Mouse (Mus musculus) heart, postnatal 4 days (tissue): ENCODE data around the gene Gm49373. TPM values are rescaled to one million over a fixed set of nuclear protein-coding genes. Genes with fewer than 3 reads are reported as not detected.
A peak's percentile ranks its signal among the peaks of the same experiment; 100 is the strongest.

Source experiments
- DNase-seq: peaks from one replicate; pipeline ENCODE4 v3.0.0; 2021
- microRNA-seq, 2 experiments: library from miRNA; unstranded; fragments of <30 nt; microRNA quantifications; one replicate each; pipeline ENCODE4 v1.2.0; 2021 to 2022
- total RNA-seq, 2 experiments: library from RNA; stranded (reverse); gene quantifications; 2 replicates each; pipeline ENCODE4 v1.2.3; 2021

Gene Gm49373
- total RNA-seq, 2 experiments from 2014 or later: 0.14 to 0.23 TPM

- no peak for DNase-seq
Measured at GRCm38 (mm10) chr9:21027774-21028290, 45.1 kb downstream of the Gm49373 start.

- no peak for DNase-seq
Measured at GRCm38 (mm10) chr9:21026849-21027248, 46.0 kb downstream of the Gm49373 start.

- no peak for DNase-seq
Measured at GRCm38 (mm10) chr9:21025258-21025810, 47.6 kb downstream of the Gm49373 start.

GRCm38 (mm10) chr9:21022726-21023125 lies 50.2 kb downstream of the Gm49373 start:
- no peak for DNase-seq

- no peak for DNase-seq
Measured at GRCm38 (mm10) chr9:21022288-21022687, 50.6 kb downstream of the Gm49373 start.

GRCm38 (mm10) chr9:21021363-21021762 lies 51.5 kb downstream of the Gm49373 start:
- DNase-seq: no peak

- no peak for DNase-seq
Measured at GRCm38 (mm10) chr9:21018600-21018999, 54.3 kb downstream of the Gm49373 start.

GRCm38 (mm10) chr9:21017177-21017575 lies 55.7 kb downstream of the Gm49373 start:
- DNase-seq: no peak

GRCm38 (mm10) chr9:21016331-21017176 lies 56.3 kb downstream of the Gm49373 start:
- no peak for DNase-seq

- DNase-seq: peak; percentile 73
Measured at GRCm38 (mm10) chr9:21015571-21016130, 57.2 kb downstream of the Gm49373 start, which contains the start of gene Icam1. Icam1 (plus strand) TSS chr9:21015985.

- DNase-seq: peak; percentile 67
Measured at GRCm38 (mm10) chr9:21014691-21015570, 58.0 kb downstream of the Gm49373 start.

Small RNA genes within 50 kb of the gene (microRNA-seq; reads per million reads assigned to microRNA genes)
- 0 reads per million in 2 experiments for gene Mir1900
- gene Mir7082: 1.0 to 1.6 reads per million in 2 experiments

Other genes with a start within 250 kb of the Gm49373 start
- gene A230050P20Rik, start 204.5 kb downstream of the Gm49373 start, total RNA-seq: 1 to 10 TPM; 6.4 to 7.2 TPM
- 1 to 10 TPM; 1.6 to 1.7 TPM for gene Angptl6, start 193.4 kb downstream of the Gm49373 start, total RNA-seq
- 10 to 100 TPM; 18.4 to 19.6 TPM for gene Ppan, start 184.9 kb downstream of the Gm49373 start, total RNA-seq
- 100 to 1,000 TPM; 116 to 126 TPM for gene Eif3g, start 174.5 kb downstream of the Gm49373 start, total RNA-seq
- gene Dnmt1, start 113.2 kb downstream of the Gm49373 start, total RNA-seq: 10 to 100 TPM; 66.7 to 68.2 TPM
- gene S1pr2, start 96.3 kb downstream of the Gm49373 start, total RNA-seq: 10 to 100 TPM in 1 of 2 experiments, 1 to 10 TPM in 1; 8.4 to 11.1 TPM
- 10 to 100 TPM; 85.7 to 98.0 TPM for gene Mrpl4, start 70.4 kb downstream of the Gm49373 start, total RNA-seq
- 1 to 10 TPM; 8.0 to 8.5 TPM for gene Icam1, start 57.1 kb downstream of the Gm49373 start, total RNA-seq
- gene Icam4, start 43.7 kb downstream of the Gm49373 start, total RNA-seq: under 1 TPM; 0.27 to 0.93 TPM
- gene Icam5, start 41.0 kb downstream of the Gm49373 start, total RNA-seq: not detected
- gene Zglp1, start 6.0 kb downstream of the Gm49373 start, total RNA-seq: not detected
- 10 to 100 TPM; 34.1 to 35.5 TPM for gene Fdx1l, start 518 bp upstream of the Gm49373 start, total RNA-seq
- gene Gm38431, start 18.9 kb upstream of the Gm49373 start, total RNA-seq: 1 to 10 TPM in 1 of 2 experiments, under 1 TPM in 1; 0.64 to 2.2 TPM
- 10 to 100 TPM; 44.4 to 48.9 TPM for gene Raver1, start 18.9 kb upstream of the Gm49373 start, total RNA-seq
- gene Tyk2, start 58.1 kb upstream of the Gm49373 start, total RNA-seq: 1 to 10 TPM; 7.7 to 8.2 TPM
- 100 to 1,000 TPM; 145 to 158 TPM for gene Cdc37, start 76.9 kb upstream of the Gm49373 start, total RNA-seq
- 10 to 100 TPM; 18.7 to 21.1 TPM for gene Pde4a, start 92.6 kb upstream of the Gm49373 start, total RNA-seq
- gene Keap1, start 166.3 kb upstream of the Gm49373 start, total RNA-seq: 10 to 100 TPM; 33.7 to 37.7 TPM
- under 1 TPM; 0.17 to 0.29 TPM for gene S1pr5, start 175.3 kb upstream of the Gm49373 start, total RNA-seq
- 10 to 100 TPM; 53.1 to 59.1 TPM for gene Atg4d, start 192.2 kb upstream of the Gm49373 start, total RNA-seq
- 10 to 100 TPM; 18.5 to 21.0 TPM for gene Kri1, start 214.9 kb upstream of the Gm49373 start, total RNA-seq
- 10 to 100 TPM; 49.5 to 54.6 TPM for gene Cdkn2d, start 218.3 kb upstream of the Gm49373 start, total RNA-seq
- gene Ap1m2, start 239.2 kb upstream of the Gm49373 start, total RNA-seq: not detected
- 10 to 100 TPM; 63.4 to 65.0 TPM for gene Slc44a2, start 247.6 kb upstream of the Gm49373 start, total RNA-seq